Mouse (Mus musculus) layer of hippocampus, adult 9-10 months (tissue): ENCODE measurements around the gene Gm45844.
A peak's percentile ranks its signal among the peaks of the same experiment; 100 is the strongest.
"Not testable (repeated sequence)": the region's sequence is repeated elsewhere in the genome, so short reads cannot be mapped to it uniquely, and the experiment has no call there.

Experiments
- DNase-seq: peaks from one replicate; pipeline ENCODE4 v3.0.0; 2022; ENCODE audit warnings: low spot score

Gene Gm45844

GRCm38 (mm10) chr7:7277966-7278567, at the start of gene Gm45844:
TSS of gene Gm45844 (minus strand) at chr7:7278289.
- peak; percentile 90 for DNase-seq

- DNase-seq = peak; percentile 72
These were observed 17.5 kb upstream of the Gm45844 start for GRCm38 (mm10) chr7:7295595-7295994.

GRCm38 (mm10) chr7:7281383-7281782, 3.3 kb upstream of the Gm45844 start:
- no peak for DNase-seq

- not testable (repeated sequence) for DNase-seq
These were observed 533 bp downstream of the Gm45844 start for GRCm38 (mm10) chr7:7277556-7277955.

GRCm38 (mm10) chr7:7247228-7247627, 30.9 kb downstream of the Gm45844 start, which contains the start of gene Vmn2r29:
TSS of gene Vmn2r29 (minus strand) at chr7:7247328.
- DNase-seq = not testable (repeated sequence)

GRCm38 (mm10) chr7:7209313-7210151, 68.6 kb downstream of the Gm45844 start, which contains the start of gene Zfp772:
TSS of gene Zfp772 (minus strand) at chr7:7209998.
- not testable (repeated sequence) for DNase-seq

- peak; percentile 49 for DNase-seq
These were observed 89.7 kb downstream of the Gm45844 start for GRCm38 (mm10) chr7:7188191-7188942.

- DNase-seq = no peak
These were observed 90.5 kb downstream of the Gm45844 start for GRCm38 (mm10) chr7:7187417-7188190.

GRCm38 (mm10) chr7:7185897-7186296, 92.2 kb downstream of the Gm45844 start:
- DNase-seq = no peak

- DNase-seq = peak; percentile 65
These were observed 106.6 kb downstream of the Gm45844 start, which contains the start of gene Zfp418 for GRCm38 (mm10) chr7:7171227-7172147. TSS of gene Zfp418 (plus strand) at chr7:7171330.
